Mouse (Mus musculus): ENCODE measurements at regions not wholly inside any gene's neighbourhood (a gene's known extent, or its start where the extent isn't known, plus 50 kb on each side); places are given as distances from the start of the nearest gene placed in this dataset.

DNA sequence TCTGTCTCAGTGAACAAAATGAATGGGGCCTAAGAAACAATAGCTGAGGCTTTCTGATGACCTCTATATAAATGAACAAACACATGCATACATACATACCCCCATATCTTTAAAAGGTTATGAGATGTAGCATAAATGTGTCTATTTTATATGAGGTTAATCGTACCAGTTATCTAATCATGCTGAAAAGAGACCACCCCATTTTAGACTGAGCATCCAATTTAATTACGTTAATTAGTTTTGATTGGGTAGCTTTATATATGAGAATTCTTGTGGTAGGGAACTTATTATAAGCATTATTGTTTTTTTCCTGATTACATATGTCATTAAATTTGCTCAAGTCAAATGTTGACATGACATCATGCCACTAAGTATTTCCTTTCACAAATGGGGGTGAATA, 728.0 kb downstream of the Epha4 start:
- DNase-seq = no peak

DNA sequence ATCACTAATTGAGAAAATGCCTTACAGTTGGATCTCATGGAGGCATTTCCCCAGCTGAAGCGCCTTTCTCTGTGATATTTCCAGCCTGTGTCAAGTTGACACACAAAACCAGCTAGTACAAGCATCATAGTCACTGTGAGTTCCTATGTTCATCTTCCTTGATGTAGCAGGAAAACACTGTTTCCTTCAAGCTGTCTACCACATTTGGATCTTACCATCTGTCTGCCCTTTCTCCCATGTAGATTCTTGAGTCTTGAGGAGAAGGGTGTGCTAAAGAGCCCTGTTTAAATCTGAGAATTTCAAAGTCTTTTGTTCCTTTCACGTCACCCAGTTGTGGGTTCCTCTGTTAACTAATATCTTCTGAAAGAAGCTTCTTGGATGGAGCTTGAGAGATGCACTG, 721.5 kb downstream of the Epha4 start:
- DNase-seq = no peak

DNA sequence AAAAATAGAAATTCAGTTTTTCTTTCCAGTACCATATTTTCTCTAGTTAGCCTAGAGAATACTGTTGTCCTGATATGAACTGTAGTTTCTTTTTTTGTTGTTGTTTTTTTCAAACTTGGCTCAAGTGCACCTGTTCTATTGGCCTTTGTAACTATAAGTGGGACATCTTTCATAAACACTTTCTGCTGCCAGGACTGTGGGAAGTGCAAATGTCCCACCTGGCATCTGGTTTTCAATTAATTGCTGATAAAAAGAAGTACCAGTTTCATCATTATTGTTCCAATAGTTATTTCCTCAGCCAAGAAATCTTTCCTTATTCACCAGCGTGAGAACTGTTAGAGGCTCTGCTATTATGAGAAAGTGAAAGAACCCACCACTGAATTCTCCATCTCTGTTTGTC, 695.0 kb downstream of the Epha4 start:
- DNase-seq = no peak

DNA sequence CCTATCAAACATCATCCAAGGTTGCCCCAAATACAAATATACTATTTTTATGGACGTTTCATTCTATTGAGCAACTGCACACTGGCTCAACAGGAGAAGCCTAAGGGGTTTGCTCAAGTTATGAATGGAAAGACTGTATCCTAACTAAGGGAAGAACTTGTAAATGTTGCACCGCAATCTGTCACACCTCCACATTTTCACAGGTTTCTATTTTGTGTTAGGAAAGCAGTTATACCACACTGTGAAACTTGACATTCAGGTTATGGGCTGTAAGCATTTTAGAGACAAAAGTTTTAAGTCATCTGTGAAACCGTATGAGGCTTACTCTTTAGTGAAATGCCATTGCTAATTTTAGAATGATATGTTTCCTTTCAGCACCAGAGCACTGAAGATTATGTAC, 693.3 kb downstream of the Epha4 start:
- no peak for DNase-seq

DNA sequence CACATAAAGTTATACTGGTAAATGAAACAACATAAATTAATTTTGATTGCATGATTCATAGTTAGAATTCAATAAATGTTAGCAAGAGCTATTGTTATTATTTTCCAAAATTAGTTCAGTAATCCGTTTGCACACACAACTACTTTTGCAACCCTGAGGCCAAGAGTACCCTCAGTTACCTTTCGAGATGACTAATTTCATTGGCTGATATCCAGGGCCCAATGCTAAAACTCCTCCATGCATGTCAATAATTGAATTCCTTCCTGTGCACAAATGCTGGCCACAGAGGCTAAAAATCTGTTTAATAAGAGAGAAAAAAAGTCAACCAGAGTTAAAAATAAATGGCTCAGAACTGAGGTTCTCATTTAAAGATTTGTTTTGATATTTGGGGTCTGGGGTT, 685.2 kb downstream of the Epha4 start:
- no peak for DNase-seq

DNA sequence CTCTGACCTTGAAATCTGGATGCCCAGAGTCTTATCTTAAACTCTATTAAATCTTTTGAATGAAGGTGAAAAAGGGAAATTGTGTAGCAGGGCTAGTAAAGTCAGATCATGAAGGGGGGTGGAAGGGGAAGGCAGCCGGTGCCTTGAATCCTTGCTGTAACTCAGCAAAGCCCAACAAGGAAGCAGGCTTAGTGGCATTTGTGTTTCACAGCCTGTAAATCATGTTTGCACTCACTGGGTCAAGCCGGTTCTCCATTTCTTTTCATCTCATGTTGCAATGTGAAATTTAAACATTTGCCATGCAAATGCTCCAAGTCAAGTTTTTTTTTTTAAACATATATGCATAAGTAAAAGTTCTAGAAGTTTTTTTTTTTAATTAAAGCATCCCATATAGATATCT, 682.6 kb downstream of the Epha4 start:
- DNase-seq = no peak

DNA sequence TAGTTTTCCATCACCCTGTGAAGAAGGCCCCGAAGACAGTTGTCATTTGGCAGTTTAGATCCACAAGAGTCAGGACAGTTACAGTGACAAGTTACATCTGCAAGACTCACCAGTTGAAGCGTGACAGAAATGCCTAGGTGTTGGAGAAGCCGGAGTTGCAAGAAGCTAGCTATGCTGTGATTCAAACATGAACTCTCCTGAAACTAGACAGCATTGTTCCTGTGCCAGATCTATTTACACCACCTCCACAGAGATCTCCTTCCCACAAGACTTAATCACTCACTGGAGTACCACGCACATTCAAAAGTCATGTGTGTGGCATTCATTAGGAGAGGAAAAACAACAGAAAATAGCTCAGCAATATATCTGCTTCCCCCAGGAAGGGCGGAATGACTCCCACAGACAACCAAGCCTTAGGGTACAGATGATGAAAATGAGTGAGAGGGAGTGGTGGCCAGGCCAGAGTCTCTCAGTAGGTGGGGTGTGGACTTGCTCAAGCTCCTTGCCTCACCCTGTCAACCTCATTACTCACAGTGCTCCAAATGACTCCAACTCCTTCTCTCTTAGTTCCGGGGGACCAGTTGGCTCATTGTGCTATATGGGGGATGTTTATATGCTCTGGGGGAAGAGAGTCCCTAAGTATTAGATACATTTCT, 679.7 kb downstream of the Epha4 start:
- DNase-seq = no peak

DNA sequence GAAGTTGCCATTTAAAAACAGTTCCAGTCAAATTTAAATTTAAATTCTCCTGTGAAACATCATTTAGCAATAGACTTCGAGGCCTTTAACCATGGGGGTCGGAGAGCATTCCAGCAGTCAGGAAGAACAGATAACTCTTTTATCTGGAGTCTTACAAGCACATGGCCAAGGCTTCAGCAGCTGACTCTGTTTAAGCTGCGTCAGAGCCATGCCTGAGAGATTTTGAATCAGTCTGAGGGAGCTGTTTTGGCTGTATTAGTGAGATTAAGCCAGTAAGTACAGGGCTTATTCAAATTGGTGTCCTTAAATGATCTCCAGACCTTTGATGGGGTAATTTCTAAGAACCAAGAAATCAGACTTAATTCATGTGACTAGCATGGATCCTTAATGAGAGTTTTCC, 665.5 kb downstream of the Epha4 start:
- no peak for DNase-seq

DNA sequence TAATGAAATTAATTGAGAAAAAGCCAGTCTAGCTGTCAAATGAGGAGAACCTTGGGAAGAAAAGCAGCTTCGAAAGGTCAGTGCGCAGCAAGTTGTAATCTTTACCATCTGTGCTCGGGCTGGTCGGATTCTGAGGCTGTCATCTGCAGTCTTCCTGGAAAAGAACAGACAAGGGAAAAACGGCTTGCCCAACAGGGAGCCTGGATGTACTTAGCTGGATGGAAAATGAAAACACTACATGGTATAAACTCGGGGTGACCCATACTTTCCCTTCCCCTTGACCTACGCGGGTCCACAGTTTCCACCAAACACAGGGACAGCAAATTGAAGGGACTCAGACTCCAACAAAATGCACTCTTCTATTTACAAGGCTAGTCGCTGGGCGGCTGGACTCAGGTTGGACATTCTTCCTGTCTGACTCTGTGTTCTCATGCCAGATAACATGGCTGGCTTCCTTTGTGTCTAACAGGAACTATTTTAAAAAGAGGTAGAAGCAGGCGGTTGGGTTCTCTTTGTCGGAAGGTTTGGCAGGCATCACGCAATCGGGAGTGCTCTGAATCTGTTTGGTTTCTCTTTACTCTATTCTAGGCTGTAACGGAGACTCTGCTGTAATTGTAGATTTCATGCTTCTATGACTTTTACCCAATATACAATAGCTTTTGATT, 648.5 kb downstream of the Epha4 start:
- peak; percentile 35 for DNase-seq

DNA sequence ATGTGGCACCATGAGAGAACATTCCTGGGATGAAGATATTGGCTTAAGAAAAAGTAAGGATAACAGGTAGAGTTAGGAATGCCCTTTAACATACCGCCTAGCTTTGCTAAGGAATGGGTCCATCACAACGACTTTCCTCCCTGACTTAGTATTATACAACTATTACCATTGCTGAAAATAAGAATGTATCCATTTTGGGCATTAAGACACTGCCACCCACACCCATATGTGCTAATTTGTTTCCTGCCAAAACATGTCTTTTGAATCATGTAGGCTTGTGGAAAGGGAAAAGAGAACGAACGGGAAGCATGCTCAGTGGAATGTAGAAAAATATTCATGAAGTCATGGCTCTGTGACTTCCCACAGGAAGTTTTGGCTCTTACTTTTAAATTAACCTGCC, 641.7 kb downstream of the Epha4 start:
- DNase-seq = no peak

DNA sequence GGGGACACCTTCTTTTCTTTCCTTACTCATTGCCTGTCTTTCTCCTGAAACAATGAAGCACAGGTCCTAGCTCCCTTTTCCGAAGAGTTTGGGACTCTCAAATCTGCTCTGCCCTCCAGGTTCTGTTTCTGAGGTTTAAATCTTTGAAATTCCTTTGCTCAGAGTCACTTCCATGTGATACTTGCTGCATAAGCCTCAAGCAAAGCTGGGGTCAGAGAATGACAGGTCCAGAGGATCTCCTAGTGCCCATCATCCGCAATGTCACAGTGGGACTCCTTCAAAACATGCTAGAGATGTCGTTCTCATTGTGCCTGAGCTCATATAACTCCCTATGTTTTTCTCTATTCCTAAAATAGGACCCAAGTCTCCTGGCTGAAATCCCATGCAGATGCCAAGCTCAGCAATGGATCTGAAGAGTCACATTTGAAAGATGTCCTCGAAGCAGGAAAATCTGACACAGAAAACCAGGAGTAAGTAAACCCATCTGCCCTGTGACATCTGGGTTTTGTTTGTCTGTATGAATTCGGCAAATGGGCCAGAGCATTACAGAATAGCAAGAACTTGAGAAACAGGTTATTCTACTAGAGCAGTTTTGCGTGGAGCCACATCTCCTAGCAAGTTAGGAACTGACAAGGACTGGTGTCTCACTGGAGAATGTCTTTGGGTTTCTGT, 634.6 kb downstream of the Epha4 start:
- DNase-seq = no peak

DNA sequence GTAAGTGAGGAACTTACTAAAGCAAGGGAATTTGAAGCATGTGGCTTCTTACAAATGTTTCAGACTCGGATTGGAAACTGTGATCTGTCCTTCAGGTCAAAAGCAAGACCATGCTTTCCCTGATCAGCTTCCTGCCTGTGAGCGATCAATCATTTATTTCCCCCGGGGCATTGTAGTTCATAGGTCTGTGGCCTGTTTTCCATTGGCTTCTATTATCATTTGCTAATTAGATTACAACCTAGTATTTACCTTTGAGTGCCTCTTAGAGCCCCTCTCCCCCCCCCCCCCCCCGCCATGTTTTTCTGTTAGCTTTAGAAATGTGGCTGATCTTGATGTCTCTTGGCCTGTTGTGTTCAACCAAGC, 634.1 kb downstream of the Epha4 start:
- no peak for DNase-seq

DNA sequence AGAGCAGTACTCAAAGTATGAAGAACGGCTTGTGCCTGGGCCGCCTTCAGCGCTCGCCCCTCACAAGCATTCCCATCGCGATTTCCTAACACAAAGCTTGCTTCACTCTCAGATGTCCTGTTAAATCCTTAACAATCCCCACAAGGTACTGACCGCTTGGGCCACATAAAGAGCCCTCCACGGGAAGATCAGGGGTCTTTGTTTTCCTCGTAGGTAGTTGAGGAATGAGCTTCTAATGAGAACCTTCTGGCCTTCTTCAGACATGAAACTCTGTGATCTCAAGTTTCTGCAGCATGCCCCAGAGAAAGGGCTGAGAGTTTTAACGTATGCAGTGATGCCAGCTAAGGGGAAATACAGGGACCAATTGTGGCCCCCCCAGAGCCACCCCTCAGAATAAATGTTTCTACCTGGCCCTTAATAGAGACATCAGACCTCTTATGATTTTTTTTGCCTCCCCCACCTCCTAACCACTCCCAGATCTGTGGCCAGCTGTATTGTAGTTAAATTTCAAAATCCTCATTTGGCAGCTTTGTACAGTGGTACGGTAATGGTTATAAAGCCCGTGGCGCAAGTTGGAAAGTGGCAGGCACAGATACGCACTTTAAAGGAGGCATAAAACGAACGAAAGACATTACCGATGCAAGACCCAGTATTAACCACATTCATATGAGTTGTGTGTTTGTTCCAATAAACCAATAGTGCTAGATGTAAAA, 618.6 kb downstream of the Epha4 start:
- no peak for DNase-seq

DNA sequence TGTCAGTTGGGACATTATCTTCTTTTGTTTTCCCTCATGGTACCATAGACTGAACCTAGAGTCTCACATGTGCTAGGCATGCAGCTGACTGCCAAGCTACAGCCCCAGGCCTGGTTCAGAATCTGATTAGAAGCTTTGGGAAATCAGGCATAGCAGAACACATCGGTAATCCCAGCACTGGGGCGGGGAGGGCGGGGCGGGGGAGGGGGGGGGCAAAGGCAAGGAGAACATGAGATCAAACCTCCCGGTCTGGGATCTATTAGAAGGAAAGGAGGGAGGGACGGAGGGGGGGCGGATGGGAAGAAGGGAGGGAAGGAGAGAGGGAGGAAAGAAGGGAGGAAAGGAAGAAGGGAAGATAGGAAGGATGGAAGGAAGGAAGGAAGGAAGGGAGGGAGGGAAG, 617.5 kb downstream of the Epha4 start:
- no peak for DNase-seq

DNA sequence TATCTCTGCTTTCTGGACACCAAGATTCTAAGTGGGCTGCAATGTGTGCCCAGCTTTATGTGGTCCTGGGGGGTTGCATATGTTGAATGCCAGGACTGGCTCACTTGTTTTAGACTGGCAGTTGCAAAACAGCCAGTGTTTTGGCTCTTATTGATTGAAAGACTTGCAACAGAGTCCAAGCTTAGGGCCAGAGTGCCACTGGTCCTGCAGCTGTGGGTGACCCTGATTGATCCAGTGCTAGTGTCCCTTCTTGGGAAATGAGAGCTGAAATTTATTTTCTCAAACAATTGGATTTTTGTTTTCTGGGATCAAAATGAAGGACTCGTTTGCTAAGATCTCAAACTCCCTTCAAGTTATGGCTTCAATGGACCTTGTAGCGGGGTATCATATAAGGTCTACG, 603.4 kb downstream of the Epha4 start:
- no peak for DNase-seq

DNA sequence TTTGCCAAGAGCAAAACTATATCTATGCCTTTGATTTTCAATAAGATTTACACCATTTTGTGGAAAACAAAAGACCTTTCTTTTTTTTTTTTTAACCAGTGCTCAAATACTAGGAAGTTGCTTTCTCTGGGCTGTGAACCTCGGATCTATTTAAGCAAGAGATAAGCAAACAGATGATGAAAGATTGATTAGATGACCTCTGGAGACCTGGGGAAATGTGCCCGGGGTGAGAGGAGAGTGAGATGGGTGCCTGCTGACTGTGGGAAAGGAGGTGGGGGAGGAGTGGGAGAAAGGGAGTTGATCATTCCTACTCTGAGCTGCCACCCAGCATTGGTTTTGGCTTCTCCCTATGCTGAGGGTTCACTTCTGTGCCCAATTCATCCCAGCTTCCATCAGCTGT, 595.3 kb downstream of the Epha4 start:
- no peak for DNase-seq

DNA sequence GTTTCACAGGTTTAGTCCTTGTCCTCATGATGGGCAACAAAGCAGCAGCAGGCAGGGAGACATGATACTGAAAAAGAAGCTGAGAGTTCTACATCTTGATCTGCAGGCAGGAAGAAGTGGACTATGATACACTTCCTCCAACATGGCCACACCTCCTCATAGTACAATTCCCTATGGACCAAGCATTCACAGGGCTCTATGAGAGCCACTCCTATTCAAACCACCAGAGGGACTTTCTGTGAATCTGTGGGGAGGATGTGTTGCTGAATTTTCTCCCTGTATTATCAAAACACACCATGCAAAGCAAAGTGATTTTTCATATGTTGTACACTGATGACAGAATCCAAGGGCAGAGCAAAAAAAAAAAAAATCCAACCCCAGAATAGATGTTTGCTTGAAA, 594.3 kb downstream of the Epha4 start:
- no peak for DNase-seq

DNA sequence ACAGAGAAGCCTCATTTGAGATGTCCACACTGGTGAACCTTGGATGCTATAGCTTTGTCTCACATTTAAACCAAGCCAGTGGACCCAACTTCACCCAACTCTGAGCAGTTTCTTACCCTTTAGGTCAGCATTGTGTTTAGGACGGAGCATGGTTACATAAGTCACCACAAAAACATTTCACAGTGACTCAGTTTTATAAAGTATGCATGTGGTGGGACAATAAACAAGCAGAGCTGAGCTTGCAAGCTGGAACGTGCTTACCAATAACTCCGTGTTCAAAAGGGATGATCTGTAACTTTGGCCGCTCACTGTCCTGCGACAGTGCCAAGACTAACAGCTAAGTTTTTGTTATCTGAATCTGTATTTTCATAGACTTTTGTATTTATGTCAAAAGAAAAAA, 587.8 kb downstream of the Epha4 start:
- no peak for DNase-seq

DNA sequence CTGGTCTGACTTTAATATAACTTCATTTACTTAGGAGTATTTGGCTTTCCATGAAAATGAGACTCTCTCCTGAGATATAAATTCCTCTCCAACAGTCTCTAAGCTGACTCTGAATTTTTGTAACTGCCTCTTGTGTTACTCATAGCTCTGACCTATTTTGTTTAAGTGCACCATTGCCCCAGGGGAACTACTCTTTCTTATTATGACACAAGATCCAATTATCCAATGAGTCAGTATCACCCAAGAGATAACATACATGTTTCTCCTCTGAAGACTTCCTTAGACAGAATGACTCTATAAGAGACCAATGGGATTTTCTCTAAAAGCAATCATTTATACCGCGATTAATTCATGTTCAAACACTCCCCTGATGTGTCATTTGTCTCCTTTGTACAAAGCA, 586.9 kb downstream of the Epha4 start:
- no peak for DNase-seq

DNA sequence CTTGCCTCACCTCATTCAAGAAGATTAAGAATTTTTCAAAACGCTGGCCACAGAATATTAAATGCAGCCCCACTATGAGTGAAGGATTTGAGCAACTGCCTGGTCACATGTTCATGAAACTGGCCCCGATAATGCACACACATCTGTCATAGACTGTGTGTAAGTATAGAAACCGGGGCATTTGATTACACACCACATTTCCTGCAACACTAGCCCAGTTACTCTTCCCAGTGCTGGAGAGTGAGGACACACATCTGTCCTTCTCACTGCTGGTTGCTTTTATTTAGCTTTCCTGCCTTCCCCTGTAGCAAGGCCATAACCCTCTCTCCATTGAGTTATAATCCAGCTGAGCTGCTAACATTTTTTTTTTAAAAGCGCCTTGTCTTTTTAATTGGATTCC, 581.4 kb downstream of the Epha4 start:
- DNase-seq = no peak

DNA sequence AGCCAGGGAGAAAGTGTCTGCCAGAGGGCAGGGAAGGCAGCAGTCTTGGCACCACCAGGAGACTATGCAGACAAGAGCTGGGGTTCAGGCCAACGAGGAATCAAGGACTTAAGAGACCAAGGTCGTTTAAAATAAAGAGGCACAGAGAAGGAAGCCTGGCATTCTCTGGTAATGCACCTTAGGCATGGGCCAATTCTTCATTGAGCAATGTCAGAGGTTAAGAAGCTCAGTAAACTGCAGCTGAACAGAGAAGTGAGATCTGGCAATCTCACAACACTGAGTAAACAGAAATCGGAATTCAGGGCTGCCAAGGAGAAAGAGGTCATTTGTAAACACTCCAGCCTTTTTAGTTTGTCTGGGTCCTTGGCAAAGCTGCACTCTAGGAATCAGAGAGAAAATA, 572.2 kb downstream of the Epha4 start:
- peak; percentile 8 for DNase-seq

DNA sequence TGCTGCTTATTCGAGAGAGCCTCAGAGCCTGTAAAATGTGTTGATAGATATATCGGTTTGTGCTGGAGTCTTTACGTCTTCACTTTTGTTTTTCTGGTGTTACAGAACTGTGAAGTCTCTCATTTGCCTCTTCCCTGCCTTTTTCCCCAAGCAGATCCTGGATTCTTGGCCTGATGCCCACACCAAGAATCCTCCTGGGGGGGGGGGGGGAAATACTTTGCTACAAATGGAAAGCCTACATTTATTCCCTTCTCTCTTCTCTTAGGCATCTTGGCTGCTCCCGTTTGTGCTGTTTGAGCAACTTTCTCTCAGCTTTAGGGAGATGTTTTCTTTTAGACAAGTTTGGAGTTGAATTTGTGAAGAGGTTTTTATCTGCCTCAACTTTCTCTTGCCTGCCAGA, 570.8 kb downstream of the Epha4 start:
- DNase-seq = no peak

DNA sequence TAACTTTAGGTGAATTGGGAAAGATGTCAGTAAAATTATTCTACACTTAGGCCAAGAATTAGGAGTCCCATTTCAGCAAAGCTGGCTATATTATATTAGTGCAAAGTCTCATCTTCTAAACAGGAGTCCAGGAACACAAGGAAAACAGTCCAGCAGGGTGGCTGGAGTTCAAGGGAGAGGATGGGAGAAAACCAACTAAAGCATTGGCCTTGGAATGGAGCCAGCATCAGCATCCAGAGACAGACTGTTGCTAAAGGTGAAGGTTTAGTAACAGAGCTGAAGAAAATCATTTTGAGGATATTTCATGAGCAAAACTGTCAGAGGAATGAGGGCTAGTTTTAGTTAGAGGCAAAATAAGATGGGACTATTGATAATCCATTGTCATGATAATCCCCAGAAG, 559.9 kb downstream of the Epha4 start:
- no peak for DNase-seq

DNA sequence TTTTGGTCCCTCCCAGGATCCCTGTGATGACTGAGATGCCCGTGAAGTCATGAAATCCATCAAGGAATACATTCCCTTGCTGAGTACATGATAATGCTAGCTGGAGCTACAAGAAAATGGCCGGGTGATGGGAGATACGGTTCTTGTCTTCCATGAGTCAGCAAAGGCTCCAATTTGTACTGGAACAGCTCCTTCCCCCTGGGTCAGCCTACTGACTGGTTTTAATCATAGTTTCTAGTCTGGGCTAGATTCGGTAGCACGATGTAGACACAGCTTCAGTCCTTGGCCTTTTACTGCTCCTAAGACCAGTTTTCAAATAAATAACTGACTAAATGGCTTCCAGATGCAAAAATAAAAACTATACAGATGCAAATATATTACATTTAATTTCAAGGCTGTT, 557.5 kb downstream of the Epha4 start:
- no peak for DNase-seq

Measured in cerebellum, adult 11 months (tissue).